Mouse (Mus musculus) liver, embryonic 11.5 days (tissue): ENCODE results near the gene Ewsr1. TPM values are rescaled to one million over a fixed set of nuclear protein-coding genes. Genes with fewer than 3 reads are reported as not detected.

Experiments
- ATAC-seq: fragments of 200-750 bp; cut with Nextera tagmentation; replicated peaks from 2 replicates; pipeline ENCODE4 v1.8.0; 2017; ENCODE audit warnings: moderate number of reproducible peaks, mild to moderate bottlenecking, moderate TSS enrichment, moderate library complexity; ENCODE audit not compliant: low FRiP score
- DNase-seq: peaks from one replicate; pipeline ENCODE4 v3.0.0-alpha.2; 2017; ENCODE audit warnings: low spot score
- H3K27ac ChIP-seq: fragments of 300-500 bp; sonication (generic); 2 replicates; pipeline ENCODE4 v1.5.1; 2014; ENCODE audit warnings: mild to moderate bottlenecking, low read depth, low read length, control low read depth
- H3K27me3 ChIP-seq: fragments of 300-500 bp; sonication (generic); replicated peaks from 2 replicates; pipeline ENCODE4 v1.6.1; 2014; ENCODE audit warnings: low read length, mixed read lengths; ENCODE audit not compliant: control insufficient read depth, insufficient read depth
- H3K36me3 ChIP-seq: fragments of 300-500 bp; sonication (generic); 2 replicates; pipeline ENCODE4 v1.6.1; 2014; ENCODE audit warnings: mild to moderate bottlenecking, low read length, moderate library complexity, mixed read lengths; ENCODE audit not compliant: control insufficient read depth, insufficient read depth
- H3K4me1 ChIP-seq: fragments of 300-500 bp; sonication (generic); replicated peaks from 2 replicates; pipeline ENCODE4 v1.6.1; 2014; ENCODE audit warnings: low read length, mixed read lengths; ENCODE audit not compliant: control insufficient read depth, insufficient read depth
- H3K4me2 ChIP-seq: fragments of 300-500 bp; sonication (generic); 2 replicates; pipeline ENCODE4 v1.6.1; 2014; ENCODE audit warnings: mild to moderate bottlenecking, control low read depth, moderate library complexity
- H3K4me3 ChIP-seq: fragments of 300-500 bp; sonication (generic); 2 replicates; pipeline ENCODE4 v1.5.1; 2014; ENCODE audit warnings: low read depth, low read length, control low read depth
- H3K9ac ChIP-seq: fragments of 300-500 bp; sonication (generic); 2 replicates; pipeline ENCODE4 v1.6.1; 2014; ENCODE audit warnings: low read depth, low read length, control low read depth
- H3K9me3 ChIP-seq: fragments of 300-500 bp; sonication (generic); 2 replicates; pipeline ENCODE4 v1.6.1; 2016; ENCODE audit warnings: low read length, inconsistent platforms, mixed read lengths; ENCODE audit not compliant: control insufficient read depth
- WGBS: fragments of 180-500 bp; shearing (Covaris S2); extraction: QIAGEN DNeasy Blood & Tissue Kit; methylation state at CpG from one replicate; pipeline ENCODE4 v1.1.7; 2014; 5-methylcytosine and 5-hydroxymethylcytosine counted together
- polyA plus RNA-seq: library from polyadenylated mRNA; unstranded; fragments of >200 nt; fragmentation: Nextera tagmentation; extraction: Ambion mirVana; gene quantifications from 2 replicates; pipeline ENCODE4 v1.2.1, GENCODE M21; 2014

Gene Ewsr1
- polyA plus RNA-seq, 1 experiment from 2014 or later = 367 TPM

DNA sequence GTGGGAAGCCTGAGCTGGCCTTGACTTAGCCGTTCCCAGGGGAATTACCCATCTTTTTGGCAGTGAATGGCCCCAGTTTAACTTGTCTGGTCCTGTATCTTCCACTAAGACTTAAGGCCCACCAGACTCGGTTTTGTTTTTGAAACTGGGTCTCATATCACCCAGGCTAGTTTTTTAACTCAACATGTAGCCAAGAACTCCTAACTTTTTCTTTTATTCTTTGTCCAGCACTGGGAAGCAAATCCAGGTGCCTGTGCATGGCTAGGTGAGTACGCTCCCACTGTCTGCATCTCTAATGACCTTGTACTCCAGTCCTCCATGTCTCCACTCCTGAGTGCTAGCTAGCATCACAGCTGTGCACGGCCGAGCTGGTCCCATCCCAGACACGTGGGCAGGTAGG, 2.6 kb upstream of the Ewsr1 start:
- no peak overlapping the region for H3K27ac ChIP-seq
- no peak overlapping the region for H3K4me2 ChIP-seq
- ATAC-seq = no peak
- DNase-seq = no peak
- H3K9me3 ChIP-seq = no peaks in the 10 kb centered on the region
- no peak overlapping the region for H3K4me3 ChIP-seq
- H3K36me3 ChIP-seq = peaks cover 7% of the 10 kb centered on the region; the same call in 1 of the 2 replicates
- 78% methylated on average over 6 of the region's 6 CpGs for WGBS
- no peak overlapping the region for H3K9ac ChIP-seq
- H3K4me1 ChIP-seq = peaks cover 29% of the 10 kb centered on the region
- H3K27me3 ChIP-seq = no peaks in the 10 kb centered on the region

DNA sequence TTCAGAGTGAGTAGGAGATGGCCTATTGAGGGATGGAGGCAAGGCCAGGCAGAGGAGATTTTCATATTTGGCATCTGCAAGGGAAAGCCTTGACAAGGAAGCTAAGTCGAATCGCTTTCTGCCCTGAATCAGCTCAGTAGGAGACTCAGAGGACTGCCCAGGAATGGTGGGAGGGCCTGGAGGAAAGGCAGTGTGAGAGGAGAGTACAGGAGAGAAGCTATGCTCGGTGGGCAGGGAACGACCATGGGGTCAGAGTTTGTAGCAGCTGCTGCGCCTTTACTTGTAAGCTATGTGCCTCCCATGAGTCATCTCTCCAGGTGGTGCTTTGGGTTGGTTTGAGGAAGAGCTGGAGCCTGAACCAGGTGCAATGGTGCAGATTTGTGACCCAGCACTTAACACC, 1.7 kb upstream of the Ewsr1 start:
- H3K9ac ChIP-seq = no peak overlapping the region; the same call in 1 of the 2 replicates

GRCm38 (mm10) chr11:5100283-5100682, 1.2 kb upstream of the Ewsr1 start:
- H3K9ac ChIP-seq = peak overlapping the region; percentile 100
- H3K36me3 ChIP-seq = peaks cover 7% of the 10 kb centered on the region; the same call in 1 of the 2 replicates
- no peak for DNase-seq
- H3K4me2 ChIP-seq = peak overlapping the region; percentile 94
- H3K27ac ChIP-seq = peak overlapping the region; percentile 96
- WGBS = 3% methylated on average over 7 of the region's 7 CpGs
- peak overlapping the region; percentile 96 for H3K4me3 ChIP-seq
- no peak for ATAC-seq
- no peaks in the 10 kb centered on the region for H3K27me3 ChIP-seq
- no peaks in the 10 kb centered on the region for H3K9me3 ChIP-seq
- peaks cover 38% of the 10 kb centered on the region for H3K4me1 ChIP-seq

More for the DNA sequence above, 1.7 kb upstream of the Ewsr1 start:
- H3K4me2 ChIP-seq = peak overlapping the region; percentile 94
- H3K36me3 ChIP-seq = peaks cover 7% of the 10 kb centered on the region; the same call in 1 of the 2 replicates
- H3K27me3 ChIP-seq = no peaks in the 10 kb centered on the region
- WGBS = 55% methylated on average over 5 of the region's 5 CpGs
- H3K27ac ChIP-seq = peak overlapping the region; percentile 96; the same call in 1 of the 2 replicates
- H3K4me3 ChIP-seq = peak overlapping the region; percentile 96
- DNase-seq (no peak), ATAC-seq (no peak)
- H3K9me3 ChIP-seq = no peaks in the 10 kb centered on the region
- H3K4me1 ChIP-seq = peaks cover 37% of the 10 kb centered on the region

DNA sequence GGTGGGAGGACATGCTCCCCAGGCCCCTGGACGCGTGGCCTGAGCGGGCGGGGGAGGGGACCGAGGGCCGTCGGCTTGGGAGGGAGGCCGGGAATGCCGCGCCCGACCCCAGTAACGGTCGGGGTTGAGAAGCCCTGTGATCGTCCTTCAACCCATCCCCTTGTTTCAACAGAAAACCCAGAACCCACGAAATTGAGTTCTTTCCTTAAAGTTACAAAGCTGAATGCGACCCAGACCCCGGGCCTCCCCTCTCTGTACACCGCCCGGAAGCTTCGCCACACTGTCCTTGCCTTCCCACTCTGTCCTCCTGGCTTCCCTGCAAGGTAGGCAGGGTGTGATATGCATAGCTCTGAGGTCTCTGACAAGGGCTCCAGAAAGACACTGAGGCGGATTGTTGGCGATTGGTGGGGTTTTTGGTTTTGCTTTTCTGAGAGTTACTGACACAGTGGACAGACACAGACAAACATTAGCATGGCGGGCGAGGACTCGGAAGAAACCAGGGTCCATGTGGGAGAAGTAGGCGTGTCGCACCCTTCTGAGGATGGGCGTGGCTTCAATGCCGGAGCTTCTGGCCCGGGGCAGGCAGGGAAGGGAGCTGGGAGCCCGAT, 614 bp upstream of the Ewsr1 start:
- Histone ChIP-seq H3K9ac (peak overlapping the region; percentile 100), H3K27me3 (no peaks in the 10 kb centered on the region), H3K36me3 (peaks cover 7% of the 10 kb centered on the region; the same call in 1 of the 2 replicates), H3K9me3 (no peaks in the 10 kb centered on the region), H3K27ac (peak overlapping the region; percentile 96), H3K4me3 (peak overlapping the region; percentile 96), H3K4me1 (peaks cover 38% of the 10 kb centered on the region), H3K4me2 (peak overlapping the region; percentile 94)
- DNase-seq (peak; percentile 89), ATAC-seq (peak; percentile 74)
- WGBS = under 1% methylated on average over 31 of the region's 31 CpGs

GRCm38 (mm10) chr11:5098035-5098735, 881 bp downstream of the Ewsr1 start:
- under 1% methylated on average over 44 of the region's 44 CpGs for WGBS
- H3K27me3 ChIP-seq = no peaks in the 10 kb centered on the region
- H3K4me2 ChIP-seq = peak overlapping the region; percentile 88
- H3K4me3 ChIP-seq = peak overlapping the region; percentile 96
- no peaks in the 10 kb centered on the region for H3K9me3 ChIP-seq
- peak overlapping the region; percentile 96 for H3K27ac ChIP-seq
- H3K4me1 ChIP-seq = peaks cover 43% of the 10 kb centered on the region
- H3K36me3 ChIP-seq = 0 out of 2 replicates have a peak, but pooled peaks cover 3% of the 10 kb centered on the region
- no peak for ATAC-seq
- DNase-seq = peak; percentile 64
- peak overlapping the region; percentile 100 for H3K9ac ChIP-seq

DNA sequence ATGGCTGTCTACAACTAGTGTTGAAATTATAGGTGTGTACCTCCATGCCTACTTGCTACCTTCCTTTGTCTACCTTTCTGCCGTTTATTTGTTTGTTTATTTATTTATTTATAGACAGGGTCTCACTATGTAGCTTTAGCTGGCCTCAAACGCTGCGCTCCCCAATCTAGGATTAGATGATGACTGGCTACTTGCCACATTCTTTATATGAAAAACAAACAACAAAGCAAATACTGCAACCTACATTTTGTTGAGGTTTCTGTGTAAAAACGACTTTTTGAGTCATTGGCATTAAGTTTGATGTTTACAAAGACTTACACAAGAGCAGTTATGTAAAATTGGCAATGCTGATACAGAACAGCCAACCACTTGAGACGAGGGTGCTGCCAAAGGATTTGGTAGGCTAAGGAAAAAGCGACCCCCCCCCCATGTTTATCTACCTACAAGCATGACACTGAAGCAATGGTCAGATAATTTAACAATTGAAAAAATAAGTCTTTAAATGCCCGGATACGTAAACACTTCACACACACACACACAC, 2.5 kb downstream of the Ewsr1 start:
- no peaks in the 10 kb centered on the region for H3K9me3 ChIP-seq
- 59% methylated on average over 8 of the region's 8 CpGs for WGBS
- DNase-seq (no peak), ATAC-seq (no peak)
- peak overlapping the region; percentile 88 for H3K4me2 ChIP-seq
- no peaks in the 10 kb centered on the region for H3K27me3 ChIP-seq
- peak overlapping the region; percentile 100 for H3K9ac ChIP-seq
- H3K4me1 ChIP-seq = peaks cover 35% of the 10 kb centered on the region
- peaks cover 9% of the 10 kb centered on the region; the same call in 1 of the 2 replicates for H3K36me3 ChIP-seq
- peak overlapping the region; percentile 96 for H3K4me3 ChIP-seq
- H3K27ac ChIP-seq = no peak overlapping the region

GRCm38 (mm10) chr11:5095877-5096276, 3.2 kb downstream of the Ewsr1 start:
- WGBS = 76% methylated on average over 5 of the region's 5 CpGs
- no peaks in the 10 kb centered on the region for H3K9me3 ChIP-seq
- ATAC-seq (no peak), DNase-seq (no peak)
- peaks cover 9% of the 10 kb centered on the region; the same call in 1 of the 2 replicates for H3K36me3 ChIP-seq
- H3K4me1 ChIP-seq = peaks cover 32% of the 10 kb centered on the region
- H3K4me2 ChIP-seq = peak overlapping the region; percentile 88
- no peak overlapping the region for H3K9ac ChIP-seq
- H3K4me3 ChIP-seq = peak overlapping the region; percentile 10; the same call in 1 of the 2 replicates
- H3K27ac ChIP-seq = no peak overlapping the region
- no peaks in the 10 kb centered on the region for H3K27me3 ChIP-seq

DNA sequence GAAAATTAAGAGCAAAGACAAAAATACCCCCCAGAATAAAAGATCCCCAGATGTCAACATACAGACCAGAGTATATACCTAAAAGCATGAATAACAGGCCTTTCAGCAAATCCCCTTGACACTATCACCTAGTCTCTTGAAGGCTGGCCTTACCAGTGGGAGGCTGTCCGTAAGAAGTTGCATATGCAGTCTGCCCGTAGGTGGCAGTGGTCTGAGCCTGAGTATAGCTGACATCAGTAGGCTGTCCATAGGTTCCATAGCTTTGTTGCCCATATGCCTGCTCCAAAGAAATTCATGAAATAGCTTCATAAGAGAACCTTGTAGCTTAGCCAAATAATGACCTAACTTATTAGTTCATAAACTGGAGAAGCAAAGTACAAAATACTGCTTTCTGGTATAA, 7.4 kb downstream of the Ewsr1 start:
- no peak overlapping the region for H3K4me2 ChIP-seq
- H3K27ac ChIP-seq = no peak overlapping the region
- H3K36me3 ChIP-seq = peaks cover 30% of the 10 kb centered on the region
- no peaks in the 10 kb centered on the region for H3K27me3 ChIP-seq
- no peak overlapping the region for H3K9ac ChIP-seq
- DNase-seq = no peak
- no peak overlapping the region for H3K4me3 ChIP-seq
- peaks cover 17% of the 10 kb centered on the region for H3K4me1 ChIP-seq
- H3K9me3 ChIP-seq = no peaks in the 10 kb centered on the region
- 61% methylated on average over 2 of the region's 2 CpGs for WGBS
- no peak for ATAC-seq
